Mouse (Mus musculus) liver, adult 2 months (tissue): ENCODE measurements around the gene Zdhhc14.

Experiments
- CTCF ChIP-seq: fragments of 200-500 bp; IDR thresholded peaks from 2 replicates; pipeline ENCODE4 v1.5.1; 2011; ENCODE audit warnings: low read depth, low read length, control low read depth
- POLR2A ChIP-seq: fragments of 200-500 bp; IDR thresholded peaks from 2 replicates; pipeline ENCODE4 v1.6.1; 2011; ENCODE audit warnings: low read length, control low read depth; ENCODE audit not compliant: insufficient read depth; ENCODE audit errors: extremely low read depth

- TF ChIP-seq CTCF (no peak), POLR2A (no peak)
These were observed 16.2 kb upstream of the Zdhhc14 start for GRCm38 (mm10) chr17:5475960-5476725.
